Mouse (Mus musculus) ES-Bruce4 (cell line): ENCODE results near the gene Upb1.
"Not testable (repeated sequence)": the region's sequence is repeated elsewhere in the genome, so short reads cannot be mapped to it uniquely, and the experiment has no call there.

Experiments
- EP300 ChIP-seq: IDR thresholded peaks from 2 replicates; pipeline ENCODE4 v1.6.1; 2011; ENCODE audit warnings: low read depth, low read length; ENCODE audit not compliant: insufficient read depth
- POLR2A ChIP-seq: IDR thresholded peaks from one replicate; pipeline ENCODE4 v1.8.1; 2011; ENCODE audit warnings: low read length; ENCODE audit not compliant: insufficient read depth

GRCm38 (mm10) chr10:75411343-75412113 is 10.6 kb downstream of the Upb1 start:
- not testable (repeated sequence) for TF ChIP-seq POLR2A, EP300
